Mouse (Mus musculus) heart, embryonic 11.5 days (tissue): Measurements from ENCODE around the gene C2cd2. TPM values are rescaled to one million over a fixed set of nuclear protein-coding genes. Genes with fewer than 3 reads are reported as not detected.

Experiments used
- ATAC-seq: fragments of 200-750 bp; cut with Nextera tagmentation; replicated peaks from 2 replicates; pipeline ENCODE4 v1.8.0; 2017; ENCODE audit warnings: moderate library complexity; ENCODE audit not compliant: insufficient number of reproducible peaks, low FRiP score, low TSS enrichment
- H3K27ac ChIP-seq: fragments of 300-500 bp; sonication (generic); 2 replicates; pipeline ENCODE4 v1.5.1; 2014; ENCODE audit warnings: mild to moderate bottlenecking, low read depth, low read length
- H3K27me3 ChIP-seq: fragments of 300-500 bp; sonication (generic); 2 replicates; pipeline ENCODE4 v1.6.1; 2014; ENCODE audit warnings: mild to moderate bottlenecking, low read length, mixed read lengths; ENCODE audit not compliant: control insufficient read depth, insufficient read depth
- H3K36me3 ChIP-seq: fragments of 300-500 bp; sonication (generic); 2 replicates; pipeline ENCODE4 v1.6.1; 2014; ENCODE audit warnings: mild to moderate bottlenecking, low read length, moderate library complexity, mixed read lengths; ENCODE audit not compliant: control insufficient read depth, insufficient read depth
- H3K4me1 ChIP-seq: fragments of 300-500 bp; sonication (generic); 2 replicates; pipeline ENCODE4 v1.6.1; 2014; ENCODE audit warnings: low read length; ENCODE audit not compliant: control insufficient read depth, insufficient read depth
- H3K4me2 ChIP-seq: fragments of 300-500 bp; sonication (generic); 2 replicates; pipeline ENCODE4 v1.6.1; 2014; ENCODE audit warnings: mild to moderate bottlenecking, moderate library complexity
- H3K4me3 ChIP-seq: fragments of 300-500 bp; sonication (generic); 2 replicates; pipeline ENCODE4 v1.5.1; 2014; ENCODE audit warnings: low read depth, low read length
- H3K9ac ChIP-seq: fragments of 300-500 bp; sonication (generic); 2 replicates; pipeline ENCODE4 v1.6.1; 2014; ENCODE audit warnings: mild to moderate bottlenecking, low read depth, low read length, moderate library complexity
- H3K9me3 ChIP-seq: fragments of 300-500 bp; sonication (generic); replicated peaks from 2 replicates; pipeline ENCODE4 v1.6.1; 2016; ENCODE audit warnings: low read length; ENCODE audit not compliant: control insufficient read depth
- WGBS: fragments of 180-500 bp; shearing (Covaris S2); extraction: QIAGEN DNeasy Blood & Tissue Kit; methylation state at CpG from one replicate; pipeline ENCODE4 v1.1.7; 2014; ENCODE audit not compliant: insufficient replicate concordance; 5-methylcytosine and 5-hydroxymethylcytosine counted together
- polyA plus RNA-seq: library from polyadenylated mRNA; unstranded; fragments of >200 nt; fragmentation: Nextera tagmentation; extraction: Ambion mirVana; gene quantifications from 2 replicates; pipeline ENCODE4 v1.2.1, GENCODE M21; 2014

C2cd2 gene
- polyA plus RNA-seq, 1 experiment from 2014 or later, result 14.6 TPM

- Histone ChIP-seq H3K9me3 (no peaks in the 10 kb centered on the region), H3K9ac (no peak overlapping the region), H3K27me3 (no peaks in the 10 kb centered on the region), H3K27ac (no peak overlapping the region), H3K4me1 (no peaks in the 10 kb centered on the region), H3K4me2 (no peak overlapping the region), H3K36me3 (0 out of 2 replicates have a peak, but pooled peaks cover 2% of the 10 kb centered on the region), H3K4me3 (no peak overlapping the region)
- WGBS, result 77% methylated on average over 3 of the region's 3 CpGs
- ATAC-seq, result no peak
Observed at GRCm38 (mm10) chr16:97863932-97864467, 98.4 kb downstream of the C2cd2 start.

GRCm38 (mm10) chr16:97856050-97856449 is 106.3 kb downstream of the C2cd2 start:
- no peak overlapping the region for H3K27ac ChIP-seq
- no peak overlapping the region for H3K9ac ChIP-seq
- no peaks in the 10 kb centered on the region for H3K36me3 ChIP-seq
- no peaks in the 10 kb centered on the region for H3K27me3 ChIP-seq
- no peaks in the 10 kb centered on the region for H3K4me1 ChIP-seq
- no peak for ATAC-seq
- no peak overlapping the region for H3K4me2 ChIP-seq
- H3K4me3 ChIP-seq, result no peak overlapping the region
- no peaks in the 10 kb centered on the region for H3K9me3 ChIP-seq

- Histone ChIP-seq H3K27me3 (no peaks in the 10 kb centered on the region), H3K4me2 (peak within 1 kb of the TSS; percentile 85), H3K4me3 (peak within 1 kb of the TSS; percentile 94), H3K27ac (peak within 1 kb of the TSS; percentile 98), H3K9me3 (no peaks in the 10 kb centered on the region), H3K36me3 (no peaks in the 10 kb centered on the region), H3K4me1 (no peaks in the 10 kb centered on the region), H3K9ac (peak within 1 kb of the TSS; percentile 99)
- WGBS, result 2% methylated on average over 31 of the region's 31 CpGs
- peak; percentile 84 for ATAC-seq
Observed at GRCm38 (mm10) chr16:97851741-97852319, 110.6 kb downstream of the C2cd2 start, which contains the start of gene Prdm15. TSS of gene Prdm15 (minus strand) at chr16:97851850.

GRCm38 (mm10) chr16:97851061-97851740 is 111.2 kb downstream of the C2cd2 start:
- 0% methylated on average over 50 of the region's 77 CpGs for WGBS
- Histone ChIP-seq H3K4me2 (peak overlapping the region; percentile 85), H3K27ac (peak overlapping the region; percentile 98), H3K9ac (peak overlapping the region; percentile 99), H3K36me3 (no peaks in the 10 kb centered on the region), H3K27me3 (no peaks in the 10 kb centered on the region), H3K4me3 (peak overlapping the region; percentile 94), H3K4me1 (no peaks in the 10 kb centered on the region), H3K9me3 (no peaks in the 10 kb centered on the region)
- ATAC-seq, result peak; percentile 87

GRCm38 (mm10) chr16:97850667-97851060 is 111.7 kb downstream of the C2cd2 start:
- peak overlapping the region; percentile 94 for H3K4me3 ChIP-seq
- H3K4me2 ChIP-seq, result peak overlapping the region; percentile 85
- H3K9ac ChIP-seq, result peak overlapping the region; percentile 99
- WGBS, result under 1% methylated on average over 11 of the region's 11 CpGs
- H3K27ac ChIP-seq, result peak overlapping the region; percentile 98
- no peaks in the 10 kb centered on the region for H3K9me3 ChIP-seq
- ATAC-seq, result peak; percentile 15
- H3K36me3 ChIP-seq, result no peaks in the 10 kb centered on the region
- peaks cover 2% of the 10 kb centered on the region; the same call in 1 of the 2 replicates for H3K4me1 ChIP-seq
- H3K27me3 ChIP-seq, result no peaks in the 10 kb centered on the region

- H3K27ac ChIP-seq, result no peak overlapping the region
- no peaks in the 10 kb centered on the region for H3K9me3 ChIP-seq
- no peaks in the 10 kb centered on the region for H3K36me3 ChIP-seq
- no peak overlapping the region for H3K4me2 ChIP-seq
- no peak overlapping the region for H3K4me3 ChIP-seq
- no peak overlapping the region for H3K9ac ChIP-seq
- ATAC-seq, result no peak
- 81% methylated on average over 6 of the region's 6 CpGs for WGBS
- peaks cover 9% of the 10 kb centered on the region for H3K4me1 ChIP-seq
- no peaks in the 10 kb centered on the region for H3K27me3 ChIP-seq
Observed at GRCm38 (mm10) chr16:97848832-97849231, 113.6 kb downstream of the C2cd2 start.

GRCm38 (mm10) chr16:97844967-97845937 is 117.1 kb downstream of the C2cd2 start:
- no peak overlapping the region for H3K4me3 ChIP-seq
- H3K4me2 ChIP-seq, result no peak overlapping the region
- no peaks in the 10 kb centered on the region for H3K27me3 ChIP-seq
- H3K4me1 ChIP-seq, result peaks cover 9% of the 10 kb centered on the region
- H3K27ac ChIP-seq, result no peak overlapping the region; the same call in 1 of the 2 replicates
- H3K36me3 ChIP-seq, result no peaks in the 10 kb centered on the region
- no peaks in the 10 kb centered on the region for H3K9me3 ChIP-seq
- no peak for ATAC-seq
- H3K9ac ChIP-seq, result no peak overlapping the region
- WGBS, result 68% methylated on average over 12 of the region's 12 CpGs

GRCm38 (mm10) chr16:97832154-97832553 is 130.2 kb downstream of the C2cd2 start:
- Histone ChIP-seq H3K4me1 (no peaks in the 10 kb centered on the region), H3K9ac (no peak overlapping the region), H3K9me3 (no peaks in the 10 kb centered on the region), H3K4me3 (no peak overlapping the region), H3K36me3 (peaks cover 34% of the 10 kb centered on the region), H3K27ac (no peak overlapping the region), H3K27me3 (no peaks in the 10 kb centered on the region), H3K4me2 (no peak overlapping the region)
- 88% methylated on average over 3 of the region's 3 CpGs for WGBS
- no peak for ATAC-seq
